ENCODE assay signal across 9 mouse cellular contexts in the genomic region with DNA sequence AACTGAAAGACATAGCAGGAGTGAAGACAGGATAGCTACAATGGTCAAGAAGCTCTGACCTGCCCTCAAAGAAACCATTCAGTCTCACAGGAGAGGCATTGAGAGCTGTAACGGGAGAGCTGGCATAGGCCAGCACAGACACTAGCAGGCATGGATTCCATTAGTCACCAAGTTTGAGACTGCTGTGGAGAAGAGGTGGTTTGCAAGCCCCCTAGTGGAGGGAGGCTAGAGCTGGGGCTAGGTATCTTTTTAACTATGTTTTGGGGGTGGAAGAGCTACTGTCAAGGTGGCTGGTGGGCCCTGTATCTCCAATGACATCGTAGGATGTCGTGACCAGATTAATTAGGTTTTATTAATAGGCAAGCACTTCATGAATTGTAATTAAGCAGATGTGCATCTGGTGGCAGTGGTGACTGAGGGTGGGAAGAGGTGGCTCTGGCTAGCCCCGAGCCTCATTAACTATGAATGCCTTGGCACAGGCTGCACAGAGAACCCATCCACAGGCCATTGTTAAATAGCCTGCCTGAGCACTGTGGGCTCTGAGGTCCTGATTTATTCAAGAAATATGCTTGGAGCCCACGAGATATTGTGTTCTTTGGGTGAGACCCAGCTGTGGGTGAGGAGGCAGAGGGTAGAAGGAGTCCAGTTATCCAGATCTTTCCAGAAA. TPM values are rescaled to one million over a fixed set of nuclear protein-coding genes. Genes with fewer than 3 reads are reported as not detected.
A peak's percentile ranks its signal among the peaks of the same experiment; 100 is the strongest.
DNase-seq lines count a peak whose midpoint lies in the region; ATAC-seq and TF ChIP-seq lines count a peak whose summit lies in the region.
"Had no signal": no experiment of that assay in that cellular context is flagged by ENCODE, and none has a peak within 500 bp of the region (broad histone marks: within the 10 kb centered on the region; RNA-seq: fewer than 3 reads in every experiment).

No protein-coding gene starts in this region.

- no peaks in the 10 kb centered on the region for H3K9me3 ChIP-seq in E14TG2a.4 (ENCODE audit: low read length)
- no peaks in the 10 kb centered on the region for H3K9me3 ChIP-seq in forebrain, embryonic 14.5 days (replicated peaks; ENCODE audit: control insufficient read depth, low read length)
- H3K9me3 ChIP-seq: kidney, embryonic 15.5 days had no signal

- H3K4me3 ChIP-seq in E14TG2a.4 (replicated peaks; ENCODE audit: low read length) = no peak overlapping the region
- no peak overlapping the region for H3K4me3 ChIP-seq in forebrain, embryonic 14.5 days (ENCODE audit: low read depth, low read length)
- H3K4me3 ChIP-seq: kidney, embryonic 15.5 days had no signal

- no peaks in the 10 kb centered on the region for H3K27me3 ChIP-seq in E14TG2a.4 (ENCODE audit: insufficient read depth, low read length)
- no peaks in the 10 kb centered on the region for H3K27me3 ChIP-seq in forebrain, embryonic 14.5 days (replicated peaks; ENCODE audit: control insufficient read depth, insufficient read depth, low read length)
- H3K27me3 ChIP-seq: kidney, embryonic 15.5 days had no signal

- H3K4me1 ChIP-seq in E14TG2a.4 (replicated peaks; ENCODE audit: low read depth, low read length) = no peaks in the 10 kb centered on the region
- peaks cover 22% of the 10 kb centered on the region for H3K4me1 ChIP-seq in forebrain, embryonic 14.5 days (ENCODE audit: control insufficient read depth, insufficient read depth, low read length)

- H3K4me2 ChIP-seq in forebrain, embryonic 14.5 days (ENCODE audit: low read length) = no peak overlapping the region
- H3K4me2 ChIP-seq: kidney, embryonic 15.5 days had no signal

- peak overlapping the region; percentile 44; the same call in 1 of the 2 replicates for H3K27ac ChIP-seq in forebrain, embryonic 14.5 days (ENCODE audit: low read depth, low read length)
- H3K27ac ChIP-seq: kidney, embryonic 15.5 days had no signal

- H3K9ac ChIP-seq in forebrain, embryonic 14.5 days (ENCODE audit: low read length) = no peak overlapping the region
- H3K9ac ChIP-seq: kidney, embryonic 15.5 days had no signal

- WGBS in forebrain, embryonic 14.5 days = 8% methylated on average over 5 of the region's 5 CpGs

- ATAC-seq in forebrain, embryonic 14.5 days = peak; percentile 82
- peak; percentile 62 for ATAC-seq in megakaryocyte-erythroid progenitor cell, adult 5-6 weeks (replicated peaks; ENCODE audit: low FRiP score, low TSS enrichment, poor library complexity, severe bottlenecking)

- DNase-seq in heart, adult 11 months = peak; percentile 83
- DNase-seq in heart, adult 9 months (ENCODE audit: low spot score in 2 of 2) = no peak
- peak; percentile 70 for DNase-seq in forebrain, embryonic 14.5 days (ENCODE audit: low spot score)
- DNase-seq in adrenal gland, postnatal 36 days = no peak
- DNase-seq in right cerebral cortex, postnatal 25 days = no peak
- DNase-seq in spleen, postnatal 36 days (ENCODE audit: low spot score in 2 of 2) = no peak

- peak; percentile 51 for TF ChIP-seq CTCF in E14TG2a.4 (conservative IDR thresholded peaks at IDR 0.05; ENCODE audit: low read length)

- no peaks in the 10 kb centered on the region for H3K36me3 ChIP-seq in E14TG2a.4 (ENCODE audit: insufficient read depth, low read length)
- no peaks in the 10 kb centered on the region for H3K36me3 ChIP-seq in forebrain, embryonic 14.5 days (ENCODE audit: control insufficient read depth, insufficient read depth, low read length)
- H3K36me3 ChIP-seq: kidney, embryonic 15.5 days had no signal

RNA-seq across cellular contexts. Expression of a gene that starts 48.6 kb away (rescaled TPM):
- 6.3 and 7.7 TPM in 2 replicates for polyA plus RNA-seq in forebrain, embryonic 14.5 days (2014; fragmentation: Nextera tagmentation; extraction: Ambion mirVana)
- total RNA-seq in megakaryocyte-erythroid progenitor cell, adult 5-6 weeks (2014; fragmentation: Nextera tagmentation) = not detected in 2 replicates
- total RNA-seq in megakaryocyte-erythroid progenitor cell, adult 5-6 weeks (2017) = not detected in 2 replicates
- 10 to 100 TPM in 1 of 2 experiments, 1 to 10 TPM in 1; 4.5 to 10.7 TPM for total RNA-seq in adrenal gland, postnatal 36 days (2021)

Comparison
In these comparisons a context has a peak if more than half of its experiments do, and no peak if none do; other contexts are left out.
1. DNase-seq: peak in heart, adult 11 months (single experiment) and forebrain, embryonic 14.5 days (single experiment); none in heart, adult 9 months (0 of 2), adrenal gland, postnatal 36 days (0 of 2), right cerebral cortex, postnatal 25 days (single experiment) and spleen, postnatal 36 days (0 of 2).
2. RNA of a gene that starts 48.6 kb away (total RNA-seq): 4.5 to 10.7 TPM in adrenal gland, postnatal 36 days; not detected in megakaryocyte-erythroid progenitor cell, adult 5-6 weeks; every median in the first group is over 4 times any median in the second.